Mouse (Mus musculus): Measurements from ENCODE around the gene Ocel1. TPM values are rescaled to one million over a fixed set of nuclear protein-coding genes. Genes with fewer than 3 reads are reported as not detected.

Gene Ocel1
- 10 to 100 TPM; 16.6 to 25.2 TPM for total RNA-seq (2023)

DNA sequence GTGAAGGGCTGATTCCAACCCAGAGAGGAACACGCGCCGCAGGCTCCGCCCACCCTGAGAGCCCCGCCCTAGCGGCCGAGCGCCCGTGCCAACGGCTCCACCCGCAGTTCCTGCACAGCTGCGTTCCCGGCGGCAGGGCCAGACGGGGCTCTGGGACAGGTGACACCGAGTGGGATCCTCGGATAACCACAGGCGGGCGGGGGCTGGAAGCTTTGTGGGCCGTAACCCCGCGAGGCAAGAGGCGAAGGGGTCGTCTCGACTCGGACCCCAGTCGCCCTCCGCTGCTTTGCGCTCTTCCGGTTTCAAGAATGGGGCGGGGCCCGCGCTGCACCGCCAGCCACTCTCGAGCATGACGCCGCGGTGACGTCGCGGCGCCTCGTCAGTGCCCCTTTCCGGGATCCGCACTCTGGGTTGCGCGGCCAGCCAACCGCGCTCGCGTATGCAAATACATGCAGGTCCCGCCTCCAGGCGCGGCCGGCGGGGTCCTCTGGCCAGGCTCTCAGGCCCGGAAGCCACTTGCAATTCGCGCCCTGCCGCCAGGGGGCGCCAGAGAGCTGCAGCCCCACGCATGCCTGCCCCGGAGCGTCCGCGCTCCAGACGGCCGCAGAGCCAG lies at the start of gene Ocel1:
TSS of gene Ocel1 (plus strand) at position 63 of the 613 bp plus-strand sequence.

DNA sequence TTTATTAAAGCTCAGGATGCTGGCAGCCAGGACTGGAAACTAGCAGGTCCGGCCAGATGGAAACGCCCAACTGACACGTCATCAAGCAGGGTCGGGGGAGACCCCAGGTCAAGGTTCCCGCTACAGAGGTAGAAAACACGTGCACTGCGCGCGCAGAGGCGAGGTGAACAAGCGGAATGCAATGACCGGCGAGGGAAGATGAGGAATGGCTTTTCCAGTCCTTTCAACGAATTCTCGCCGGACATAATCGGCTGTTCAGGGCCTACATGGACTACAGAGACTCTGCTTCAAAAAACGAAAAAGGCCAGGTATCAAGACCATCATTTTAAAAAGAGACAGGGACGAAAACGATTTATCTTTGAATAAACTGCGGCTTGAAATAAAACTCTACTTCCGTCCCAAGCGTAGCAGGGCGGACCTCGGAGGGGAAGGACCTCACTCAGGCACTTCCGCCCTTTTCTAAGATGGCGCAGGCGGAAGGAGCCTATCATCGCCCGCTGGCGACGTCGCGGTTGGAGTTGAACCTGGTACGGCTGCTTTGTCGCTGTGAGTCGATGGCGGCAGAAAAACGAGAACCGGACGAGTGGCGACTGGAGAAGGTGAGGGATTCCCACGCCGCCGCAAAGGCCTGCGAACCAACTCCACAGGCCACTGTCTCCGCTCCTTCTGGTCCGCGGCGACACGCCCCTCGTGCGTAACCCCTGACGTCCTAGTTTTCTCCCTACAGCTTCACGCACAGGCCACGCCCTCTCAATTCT lies 4.1 kb upstream of the Ocel1 start, which contains the start of gene Use1:
TSS of gene Use1 (plus strand) at position 78 of the 758 bp plus-strand sequence.

DNA sequence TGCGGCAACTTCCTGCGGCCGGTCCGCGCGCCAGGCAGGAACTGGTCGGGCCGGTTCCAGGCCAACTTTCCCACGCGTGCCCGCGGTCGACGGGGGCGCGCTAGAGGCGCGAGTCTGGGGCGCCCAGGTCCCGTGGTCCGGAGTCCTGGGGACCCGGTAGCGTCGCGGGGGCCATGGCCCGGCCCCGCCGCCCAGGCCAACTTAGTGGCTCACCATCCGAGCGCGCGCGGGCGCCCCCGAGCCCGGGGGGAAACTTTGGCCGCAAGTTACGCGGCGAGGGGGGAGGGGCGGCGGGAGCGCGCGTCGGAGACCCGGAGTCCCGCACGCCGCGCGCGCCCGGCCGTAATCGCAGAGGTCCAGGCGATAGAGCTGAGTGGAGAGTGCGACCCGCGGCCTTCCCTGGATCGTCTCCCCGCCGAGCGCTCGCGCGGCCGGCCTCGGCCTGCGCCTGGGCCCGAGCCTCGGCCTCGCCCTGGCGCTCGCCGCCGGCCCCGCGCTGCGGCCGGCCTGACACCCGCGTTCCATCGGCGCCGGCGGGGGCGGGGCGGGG lies 10.4 kb downstream of the Ocel1 start, which contains the start of gene Nr2f6:
TSS of gene Nr2f6 (minus strand) at position 540 of the 550 bp plus-strand sequence.

DNA sequence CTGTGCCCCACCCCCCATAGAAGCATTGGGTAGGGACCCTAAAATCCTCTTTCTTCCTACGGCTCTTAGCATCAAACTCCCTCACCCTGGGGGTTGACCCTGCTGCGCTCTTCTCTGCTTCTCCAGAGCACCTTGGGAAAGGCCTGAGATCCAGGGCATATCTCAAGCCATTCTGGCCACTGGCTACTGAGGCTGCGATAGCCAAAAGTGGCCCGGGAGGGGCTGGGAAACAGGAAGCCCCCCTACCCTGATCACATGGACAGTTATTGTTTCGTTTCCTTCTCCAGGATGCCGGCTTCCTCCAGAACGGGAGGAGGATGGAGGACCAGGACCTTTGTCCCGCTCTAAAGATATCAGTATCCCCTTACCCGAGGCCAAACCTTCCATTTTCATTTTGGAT lies 24.5 kb downstream of the Ocel1 start, which contains the start of gene Ushbp1:
TSS of gene Ushbp1 (minus strand) at position 174 of the 400 bp plus-strand sequence.

GRCm38 (mm10) chr8:71396639-71397305 lies 25.7 kb downstream of the Ocel1 start, which contains the start of gene Babam1:
Gene Babam1 (plus strand): TSS chr8:71396861.

GRCm38 (mm10) chr8:71405401-71406098 lies 34.5 kb downstream of the Ocel1 start, which contains the start of gene Ankle1:
Gene Ankle1 (plus strand): TSS chr8:71406010.

Other genes starting within 250 kb of the Ocel1 start
- gene Myo9b, start 98.6 kb upstream of the Ocel1 start, total RNA-seq (2023) = 100 to 1,000 TPM; 180 to 187 TPM
- gene Haus8, start 98.4 kb upstream of the Ocel1 start, total RNA-seq (2023) = 10 to 100 TPM; 59.4 to 61.7 TPM
- 100 to 1,000 TPM; 219 to 241 TPM for gene Use1, start 4.5 kb upstream of the Ocel1 start, total RNA-seq (2023)
- gene Nr2f6, start 10.7 kb downstream of the Ocel1 start, total RNA-seq (2023) = 10 to 100 TPM; 27.3 to 30.2 TPM
- gene Ushbp1, start 24.5 kb downstream of the Ocel1 start, total RNA-seq (2023) = 1 to 10 TPM; 2.0 to 3.8 TPM
- 10 to 100 TPM; 63.3 to 81.3 TPM for gene Babam1, start 25.6 kb downstream of the Ocel1 start, total RNA-seq (2023)
- gene Ankle1, start 34.7 kb downstream of the Ocel1 start, total RNA-seq (2023) = under 1 TPM in 1 of 2 experiments, not detected in 1; 0.43 TPM
- gene Abhd8, start 92.4 kb downstream of the Ocel1 start, total RNA-seq (2023) = 1 to 10 TPM; 6.3 to 8.4 TPM
- 10 to 100 TPM; 33.8 to 34.0 TPM for gene Mrpl34, start 93.7 kb downstream of the Ocel1 start, total RNA-seq (2023)
- 10 to 100 TPM; 76.1 to 77.5 TPM for gene Dda1, start 97.9 kb downstream of the Ocel1 start, total RNA-seq (2023)
- gene Ano8, start 114.7 kb downstream of the Ocel1 start, total RNA-seq (2023) = 10 to 100 TPM in 1 of 2 experiments, 1 to 10 TPM in 1; 8.5 to 10.6 TPM
- 10 to 100 TPM; 11.0 to 14.0 TPM for gene Gtpbp3, start 116.8 kb downstream of the Ocel1 start, total RNA-seq (2023)
- gene Plvap, start 140.5 kb downstream of the Ocel1 start, total RNA-seq (2023) = under 1 TPM; 0.39 to 0.52 TPM
- gene Ccdc194, start 154.4 kb downstream of the Ocel1 start, total RNA-seq (2023) = not detected
- 10 to 100 TPM; 79.0 to 83.2 TPM for gene Bst2, start 166.2 kb downstream of the Ocel1 start, total RNA-seq (2023)
- 10 to 100 TPM; 36.8 to 45.1 TPM for gene Mvb12a, start 171.6 kb downstream of the Ocel1 start, total RNA-seq (2023)
- 1 to 10 TPM; 1.2 to 2.1 TPM for gene Tmem221, start 187.6 kb downstream of the Ocel1 start, total RNA-seq (2023)
- gene Nxnl1, start 195.3 kb downstream of the Ocel1 start, total RNA-seq (2023) = not detected
- gene Slc27a1, start 197.6 kb downstream of the Ocel1 start, total RNA-seq (2023) = 1 to 10 TPM; 3.9 to 5.8 TPM
- gene Pgls, start 220.9 kb downstream of the Ocel1 start, total RNA-seq (2023) = 10 to 100 TPM; 84.7 to 86.7 TPM
- 1 to 10 TPM; 4.3 to 6.5 TPM for gene Fam129c, start 226.3 kb downstream of the Ocel1 start, total RNA-seq (2023)
- gene Colgalt1, start 239.7 kb downstream of the Ocel1 start, total RNA-seq (2023) = 100 to 1,000 TPM; 129 to 131 TPM

Data from monocyte, adult 59 days (primary cell).